Mouse (Mus musculus) spleen, adult 2 months (tissue): Measurements from ENCODE around the gene Fra10ac1. TPM values are rescaled to one million over a fixed set of nuclear protein-coding genes. Genes with fewer than 3 reads are reported as not detected.

Source experiments
- DNase-seq, 2 experiments: peaks; one replicate each; pipeline versions ENCODE4 v3.0.0 to v3.0.0-alpha.2; 2012 to 2021; ENCODE audit warnings: low spot score in 2 of 2, low read depth in 1 of 2
- H3K27ac ChIP-seq: fragments of 200-500 bp; 2 replicates; pipeline ENCODE4 v1.5.1; 2012; ENCODE audit warnings: low read length, inconsistent platforms; ENCODE audit not compliant: insufficient read depth
- H3K27me3 ChIP-seq: fragments of 200-500 bp; 2 replicates; pipeline ENCODE4 v1.6.1; 2012; ENCODE audit warnings: mild to moderate bottlenecking, moderate library complexity, low read length, inconsistent platforms; ENCODE audit not compliant: control insufficient read depth, insufficient read depth
- H3K36me3 ChIP-seq: fragments of 200-500 bp; 2 replicates; pipeline ENCODE4 v1.6.1; 2012; ENCODE audit warnings: mild to moderate bottlenecking, low read length, inconsistent platforms; ENCODE audit not compliant: control insufficient read depth, insufficient read depth
- H3K4me1 ChIP-seq: fragments of 200-500 bp; 2 replicates; pipeline ENCODE4 v1.6.1; 2011; ENCODE audit warnings: inconsistent platforms; ENCODE audit not compliant: control insufficient read depth, insufficient read depth, insufficient read length
- H3K4me3 ChIP-seq: fragments of 200-500 bp; 2 replicates; pipeline ENCODE4 v1.5.1; 2011; ENCODE audit warnings: mild to moderate bottlenecking, inconsistent platforms; ENCODE audit not compliant: insufficient read depth, insufficient read length; ENCODE audit errors: extremely low read depth
- CTCF ChIP-seq: fragments of 200-500 bp; IDR thresholded peaks from 2 replicates; pipeline ENCODE4 v1.5.1; 2011; ENCODE audit warnings: mild to moderate bottlenecking, inconsistent platforms; ENCODE audit not compliant: insufficient read depth, insufficient read length, insufficient replicate concordance; ENCODE audit errors: extremely low read depth
- POLR2A ChIP-seq: fragments of 200-500 bp; IDR thresholded peaks from 2 replicates; pipeline ENCODE4 v1.6.1; 2011; ENCODE audit warnings: low read depth, low read length, inconsistent platforms
- WGBS: fragments of 180-500 bp; shearing (Covaris S2); methylation state at CpG from one replicate; pipeline ENCODE4 v1.1.7; 2018; 5-methylcytosine and 5-hydroxymethylcytosine counted together
- polyA plus RNA-seq: library from polyadenylated mRNA; depleted of rRNA; stranded (reverse); fragments of >200 nt; gene quantifications from 2 replicates; pipeline ENCODE4 v1.2.3, GENCODE M21; 2012

Fra10ac1 gene
- polyA plus RNA-seq, 1 experiment = 2.7 TPM

- no peak for DNase-seq
- WGBS = 90% methylated on average over 5 of the region's 5 CpGs
- peaks cover 11% of the 10 kb centered on the region for H3K36me3 ChIP-seq
These were observed 32.5 kb downstream of the Fra10ac1 start for GRCm38 (mm10) chr19:38191446-38191845.

GRCm38 (mm10) chr19:38190606-38191005 is 33.4 kb downstream of the Fra10ac1 start:
- DNase-seq = no peak
- Histone ChIP-seq H3K27ac (no peak overlapping the region), H3K4me1 (no peaks in the 10 kb centered on the region), H3K36me3 (peaks cover 11% of the 10 kb centered on the region), H3K27me3 (no peaks in the 10 kb centered on the region), H3K4me3 (no peak overlapping the region)
- TF ChIP-seq POLR2A (no peak), CTCF (no peak)
- WGBS = 94% methylated on average over 3 of the region's 3 CpGs

More at GRCm38 (mm10) chr19:38191446-38191845, 32.5 kb downstream of the Fra10ac1 start:
- Histone ChIP-seq H3K27ac (no peak overlapping the region), H3K27me3 (no peaks in the 10 kb centered on the region), H3K4me3 (no peak overlapping the region), H3K4me1 (no peaks in the 10 kb centered on the region)
- TF ChIP-seq CTCF = no peak
- TF ChIP-seq POLR2A = no peak

- 92% methylated on average over 2 of the region's 2 CpGs for WGBS
- TF ChIP-seq POLR2A (no peak), CTCF (no peak)
- H3K4me1 ChIP-seq = no peaks in the 10 kb centered on the region
- no peaks in the 10 kb centered on the region for H3K27me3 ChIP-seq
- H3K36me3 ChIP-seq = peaks cover 11% of the 10 kb centered on the region
- H3K4me3 ChIP-seq = no peak overlapping the region
- no peak overlapping the region for H3K27ac ChIP-seq
- DNase-seq = no peak
These were observed 36.6 kb downstream of the Fra10ac1 start for GRCm38 (mm10) chr19:38187345-38187680.

- Histone ChIP-seq H3K36me3 (peaks cover 11% of the 10 kb centered on the region), H3K27ac (no peak overlapping the region), H3K4me1 (no peaks in the 10 kb centered on the region), H3K27me3 (no peaks in the 10 kb centered on the region), H3K4me3 (no peak overlapping the region)
- 88% methylated on average over 5 of the region's 5 CpGs for WGBS
- TF ChIP-seq POLR2A (no peak), CTCF (no peak)
- no peak for DNase-seq
These were observed 37.2 kb downstream of the Fra10ac1 start for GRCm38 (mm10) chr19:38186631-38187344.

- 95% methylated on average over 9 of the region's 9 CpGs for WGBS
These were observed 44.3 kb downstream of the Fra10ac1 start for GRCm38 (mm10) chr19:38179675-38180074.

GRCm38 (mm10) chr19:38164633-38165032 is 59.3 kb downstream of the Fra10ac1 start:
- no peaks in the 10 kb centered on the region for H3K36me3 ChIP-seq
- no peaks in the 10 kb centered on the region for H3K27me3 ChIP-seq
- 43% methylated on average over 2 of the region's 2 CpGs for WGBS
- no peak overlapping the region for H3K27ac ChIP-seq
- TF ChIP-seq POLR2A = no peak
- no peak for TF ChIP-seq CTCF
- H3K4me3 ChIP-seq = no peak overlapping the region
- no peaks in the 10 kb centered on the region for H3K4me1 ChIP-seq
- no peak for DNase-seq

More at GRCm38 (mm10) chr19:38179675-38180074, 44.3 kb downstream of the Fra10ac1 start:
- no peak for TF ChIP-seq POLR2A
- DNase-seq = no peak
- no peaks in the 10 kb centered on the region for H3K27me3 ChIP-seq
- H3K4me3 ChIP-seq = no peak overlapping the region
- H3K36me3 ChIP-seq = peaks cover 8% of the 10 kb centered on the region
- no peak overlapping the region for H3K27ac ChIP-seq
- no peaks in the 10 kb centered on the region for H3K4me1 ChIP-seq

GRCm38 (mm10) chr19:38161648-38162354 is 62.2 kb downstream of the Fra10ac1 start:
- no peak overlapping the region for H3K27ac ChIP-seq
- H3K27me3 ChIP-seq = no peaks in the 10 kb centered on the region
- TF ChIP-seq CTCF = no peak
- no peak overlapping the region for H3K4me3 ChIP-seq
- DNase-seq = no peak
- no peaks in the 10 kb centered on the region for H3K36me3 ChIP-seq
- H3K4me1 ChIP-seq = no peaks in the 10 kb centered on the region
- 85% methylated on average over 21 of the region's 21 CpGs for WGBS
